Mouse (Mus musculus): ENCODE measurements around the gene Mchr1. TPM values are rescaled to one million over a fixed set of nuclear protein-coding genes. Genes with fewer than 3 reads are reported as not detected.

The Mchr1 gene
- total and polyA plus RNA-seq, 3 experiments: not detected

DNA sequence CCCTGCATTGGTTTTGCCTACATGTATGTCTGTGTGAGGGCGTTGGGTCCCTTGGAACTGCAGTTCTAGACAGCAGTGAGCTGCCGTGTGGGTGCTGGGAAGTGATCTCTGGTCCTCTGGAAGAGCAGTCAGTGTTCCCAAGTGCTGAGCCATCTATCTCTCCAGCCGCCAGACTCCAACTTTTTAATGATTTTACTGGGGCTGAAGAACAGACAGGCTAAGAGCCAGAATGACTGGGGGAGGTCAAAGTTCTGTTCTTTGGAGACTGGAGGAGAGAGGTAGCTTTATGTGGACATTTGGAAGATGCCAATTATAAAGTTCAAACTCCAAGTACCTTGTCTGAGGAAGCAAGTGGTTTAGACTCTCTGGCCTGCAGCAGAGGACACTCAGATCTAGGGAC lies 5.5 kb upstream of the Mchr1 start:
- H3K4me3 ChIP-seq: no peak overlapping the region

GRCm38 (mm10) chr15:81231325-81231724 lies 4.0 kb upstream of the Mchr1 start:
- 71% methylated on average over 7 of the region's 7 CpGs for WGBS
- TF ChIP-seq POLR2A (IDR thresholded peaks at IDR 0.05; ENCODE audit: insufficient read depth, low read depth, low read length) (no peak), CTCF (IDR thresholded peaks at IDR 0.05) (no peak), EP300 (IDR thresholded peaks at IDR 0.05; ENCODE audit: insufficient read depth, low read depth, low read length) (no peak)
- Histone ChIP-seq H3K9ac (ENCODE audit: low read depth, low read length) (no peak overlapping the region), H3K27me3 (ENCODE audit: control insufficient read depth, insufficient read depth, low read length) (0 out of 2 replicates have a peak, but pooled peaks cover 3% of the 10 kb centered on the region), H3K4me3 (no peak overlapping the region), H3K79me2 (replicated peaks; ENCODE audit: control insufficient read depth, insufficient read depth, low read length) (no peaks in the 10 kb centered on the region), H3K27ac (no peak overlapping the region), H3K4me1 (ENCODE audit: control insufficient read depth, insufficient read depth, low read length) (peaks cover 2% of the 10 kb centered on the region; the same call in 1 of the 2 replicates), H3K36me3 (ENCODE audit: control insufficient read depth, insufficient read depth, low read length) (no peaks in the 10 kb centered on the region)
- intact Hi-C loops (cut with DNase I): no loop called here
- no peak for DNase-seq

More for the DNA sequence above, 5.5 kb upstream of the Mchr1 start:
- no peak overlapping the region for H3K27ac ChIP-seq
- H3K36me3 ChIP-seq (ENCODE audit: control insufficient read depth, insufficient read depth, low read length): no peaks in the 10 kb centered on the region
- DNase-seq: no peak
- TF ChIP-seq POLR2A (IDR thresholded peaks at IDR 0.05; ENCODE audit: insufficient read depth, low read depth, low read length) (no peak), EP300 (IDR thresholded peaks at IDR 0.05; ENCODE audit: insufficient read depth, low read depth, low read length) (no peak)
- H3K27me3 ChIP-seq (ENCODE audit: control insufficient read depth, insufficient read depth, low read length): no peaks in the 10 kb centered on the region
- H3K4me1 ChIP-seq (ENCODE audit: control insufficient read depth, insufficient read depth, low read length): no peaks in the 10 kb centered on the region
- 81% methylated on average over 3 of the region's 3 CpGs for WGBS
- no peaks in the 10 kb centered on the region for H3K79me2 ChIP-seq (replicated peaks; ENCODE audit: control insufficient read depth, insufficient read depth, low read length)
- intact Hi-C loops (cut with DNase I): no loop called here
- no peak overlapping the region for H3K9ac ChIP-seq (ENCODE audit: low read depth, low read length)

- H3K79me2 ChIP-seq (replicated peaks; ENCODE audit: control insufficient read depth, insufficient read depth, low read length): no peaks in the 10 kb centered on the region
- WGBS: 12% methylated on average over 8 of the region's 8 CpGs
- H3K27ac ChIP-seq: no peak overlapping the region
- no peak overlapping the region; the same call in 1 of the 2 replicates for H3K4me3 ChIP-seq
- no peaks in the 10 kb centered on the region for H3K36me3 ChIP-seq (ENCODE audit: control insufficient read depth, insufficient read depth, low read length)
- intact Hi-C loops (cut with DNase I): no loop called here
- peaks cover 2% of the 10 kb centered on the region; the same call in 1 of the 2 replicates for H3K4me1 ChIP-seq (ENCODE audit: control insufficient read depth, insufficient read depth, low read length)
- 0 out of 2 replicates have a peak, but pooled peaks cover 3% of the 10 kb centered on the region for H3K27me3 ChIP-seq (ENCODE audit: control insufficient read depth, insufficient read depth, low read length)
- TF ChIP-seq CTCF (IDR thresholded peaks at IDR 0.05): no peak
- no peak for DNase-seq
- H3K9ac ChIP-seq (ENCODE audit: low read depth, low read length): no peak overlapping the region
Measured at GRCm38 (mm10) chr15:81236062-81236461, 763 bp downstream of the Mchr1 start.

- Histone ChIP-seq H3K9ac (ENCODE audit: low read depth, low read length) (no peak overlapping the region), H3K27me3 (ENCODE audit: control insufficient read depth, insufficient read depth, low read length) (0 out of 2 replicates have a peak, but pooled peaks cover 3% of the 10 kb centered on the region), H3K36me3 (ENCODE audit: control insufficient read depth, insufficient read depth, low read length) (no peaks in the 10 kb centered on the region), H3K4me3 (no peak overlapping the region), H3K4me1 (ENCODE audit: control insufficient read depth, insufficient read depth, low read length) (peaks cover 2% of the 10 kb centered on the region; the same call in 1 of the 2 replicates), H3K79me2 (replicated peaks; ENCODE audit: control insufficient read depth, insufficient read depth, low read length) (no peaks in the 10 kb centered on the region), H3K27ac (no peak overlapping the region)
- intact Hi-C loops (cut with DNase I): no loop called here
- TF ChIP-seq CTCF (IDR thresholded peaks at IDR 0.05) (no peak), POLR2A (IDR thresholded peaks at IDR 0.05; ENCODE audit: insufficient read depth, low read depth, low read length) (no peak), EP300 (IDR thresholded peaks at IDR 0.05; ENCODE audit: insufficient read depth, low read depth, low read length) (no peak)
- 91% methylated on average over 18 of the region's 18 CpGs for WGBS
- DNase-seq: no peak
Measured at GRCm38 (mm10) chr15:81237471-81237870, 2.2 kb downstream of the Mchr1 start.

DNA sequence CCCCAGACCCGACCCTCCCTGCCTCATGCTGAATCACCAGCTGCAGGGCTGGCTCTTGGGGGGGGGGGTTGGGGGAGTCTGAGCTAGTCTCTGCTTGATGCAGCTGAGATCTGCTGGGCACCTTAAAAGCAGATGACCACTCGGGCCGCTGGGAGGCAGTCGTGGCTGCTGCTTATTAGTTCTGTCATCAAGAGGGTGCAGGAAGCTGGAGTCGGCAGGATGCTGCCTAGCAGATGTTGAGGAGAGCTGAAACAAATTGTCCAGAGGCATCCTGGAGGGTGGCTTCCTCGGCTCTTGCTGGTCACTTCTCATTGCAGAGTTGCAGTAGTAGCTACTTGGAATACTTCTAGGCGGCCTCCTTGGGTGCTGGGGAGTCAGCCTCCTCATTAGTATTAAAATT lies 4.0 kb downstream of the Mchr1 start:
- no peak overlapping the region for H3K4me3 ChIP-seq
- no peak overlapping the region for H3K9ac ChIP-seq (ENCODE audit: low read depth, low read length)
- H3K27ac ChIP-seq: no peak overlapping the region
- intact Hi-C loops (cut with DNase I): loop anchor here (1.0 kb wide), 1 partner anchor 63 kb away; no protein-coding TSS in a partner anchor
- H3K27me3 ChIP-seq (ENCODE audit: control insufficient read depth, insufficient read depth, low read length): 0 out of 2 replicates have a peak, but pooled peaks cover 3% of the 10 kb centered on the region
- 17% methylated on average over 7 of the region's 7 CpGs for WGBS
- peak; percentile 28 to 52 for DNase-seq
- no peaks in the 10 kb centered on the region for H3K36me3 ChIP-seq (ENCODE audit: control insufficient read depth, insufficient read depth, low read length)
- H3K79me2 ChIP-seq (replicated peaks; ENCODE audit: control insufficient read depth, insufficient read depth, low read length): no peaks in the 10 kb centered on the region
- peaks cover 2% of the 10 kb centered on the region; the same call in 1 of the 2 replicates for H3K4me1 ChIP-seq (ENCODE audit: control insufficient read depth, insufficient read depth, low read length)
- TF ChIP-seq POLR2A (IDR thresholded peaks at IDR 0.05; ENCODE audit: insufficient read depth, low read depth, low read length): no peak
- peak; percentile 69 for TF ChIP-seq CTCF (IDR thresholded peaks at IDR 0.05)

GRCm38 (mm10) chr15:81239794-81240343 lies 4.6 kb downstream of the Mchr1 start:
- TF ChIP-seq POLR2A (IDR thresholded peaks at IDR 0.05; ENCODE audit: insufficient read depth, low read depth, low read length) (no peak), EP300 (IDR thresholded peaks at IDR 0.05; ENCODE audit: insufficient read depth, low read depth, low read length) (no peak), CTCF (IDR thresholded peaks at IDR 0.05) (no peak)
- no peak for DNase-seq
- H3K27ac ChIP-seq: no peak overlapping the region
- 75% methylated on average over 13 of the region's 13 CpGs for WGBS
- H3K79me2 ChIP-seq (replicated peaks; ENCODE audit: control insufficient read depth, insufficient read depth, low read length): no peaks in the 10 kb centered on the region
- peaks cover 2% of the 10 kb centered on the region; the same call in 1 of the 2 replicates for H3K4me1 ChIP-seq (ENCODE audit: control insufficient read depth, insufficient read depth, low read length)
- intact Hi-C loops (cut with DNase I): loop anchor here (1.0 kb wide), 1 partner anchor 62 kb away; no protein-coding TSS in a partner anchor
- H3K27me3 ChIP-seq (ENCODE audit: control insufficient read depth, insufficient read depth, low read length): 0 out of 2 replicates have a peak, but pooled peaks cover 3% of the 10 kb centered on the region
- no peak overlapping the region for H3K9ac ChIP-seq (ENCODE audit: low read depth, low read length)
- H3K36me3 ChIP-seq (ENCODE audit: control insufficient read depth, insufficient read depth, low read length): no peaks in the 10 kb centered on the region
- no peak overlapping the region for H3K4me3 ChIP-seq

All from heart, adult 2 months (tissue).